Comparison of ENCODE assay signal across 9 mouse cellular contexts in the genomic region with DNA sequence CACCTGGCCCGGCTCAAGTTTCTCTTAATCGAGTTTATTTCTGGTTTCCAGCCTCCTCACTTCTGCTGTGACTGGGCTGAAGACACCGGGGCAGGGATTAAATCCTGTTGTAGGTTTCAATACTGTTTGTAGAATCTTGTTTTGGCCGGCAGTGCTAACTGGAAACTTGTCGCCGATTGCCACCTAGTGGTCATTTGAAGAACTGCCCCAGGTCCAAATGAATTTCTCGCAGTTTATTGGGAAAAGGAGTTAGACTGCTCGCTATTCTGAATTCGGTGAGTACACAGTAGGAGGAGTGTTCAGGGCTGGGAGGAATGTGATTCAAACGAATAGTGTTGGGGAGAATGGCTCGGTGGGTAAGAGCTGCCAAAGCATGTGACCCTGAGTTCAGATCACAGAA. TPM values are rescaled to one million over a fixed set of nuclear protein-coding genes. Genes with fewer than 3 reads are reported as not detected.
DNase-seq lines count a peak whose midpoint lies in the region; ATAC-seq and TF ChIP-seq lines count a peak whose summit lies in the region.
"Had no signal": no experiment of that assay in that cellular context is flagged by ENCODE, and none has a peak within 500 bp of the region (broad histone marks: within the 10 kb centered on the region; RNA-seq: fewer than 3 reads in every experiment).

No protein-coding gene starts in this region.

- no peaks in the 10 kb centered on the region for H3K27me3 ChIP-seq in Patski
- H3K27me3 ChIP-seq: neural tube, embryonic 12.5 days had no signal

- DNase-seq in Patski (ENCODE audit: low read depth, low spot score), result no peak
- DNase-seq in cerebellum, adult 18-20 months, result peak; percentile 72 to 87
- peak; percentile 89 for DNase-seq in forelimb bud, embryonic 11.5 days (ENCODE audit: low read depth, low spot score)
- DNase-seq in hindlimb bud, embryonic 11.5 days (ENCODE audit: extremely low spot score, low read depth, low spot score), result peak; percentile 89
- DNase-seq in left cerebral cortex, adult 2 months (ENCODE audit: extremely low spot score in 1 of 2, low spot score in 2 of 2), result peak; percentile 80 to 85
- peak; percentile 71 for DNase-seq in right cerebral cortex, postnatal 25 days
- peak; percentile 72 to 81 for DNase-seq in urinary bladder, postnatal 36 days (ENCODE audit: low spot score in 2 of 2)

- intact Hi-C loops in left cerebral cortex, adult 2 months (cut with DNase I), result loop anchor here (1.0 to 5.0 kb wide), 3 partner anchors 117 to 257 kb away; no protein-coding TSS in a partner anchor

- POLR2A ChIA-PET in Patski (lab: Charles Lee), result interaction anchor here (0.6 to 1.0 kb wide), 2 partner anchors 9 to 143 kb away, joined by 3 to 4 read pairs; no protein-coding TSS in a partner anchor

- peak; percentile 94 for TF ChIP-seq CTCF in Patski (IDR thresholded peaks at IDR 0.05)
- TF ChIP-seq CTCF in left cerebral cortex, adult 2 months (IDR thresholded peaks at IDR 0.05), result peak; percentile 100

- in situ Hi-C loops in Patski (cut with MboI; ENCODE audit: low pct_unique_long_range_greater_than_20kb), result loop anchor here (10.0 kb wide), 1 partner anchor 250 kb away; the partner anchor contains the start of genes BC004004 and Ppil1

- no peak overlapping the region for H3K27ac ChIP-seq in left cerebral cortex, adult 2 months
- H3K27ac ChIP-seq: neural tube, embryonic 12.5 days had no signal

- no peak for ATAC-seq in Patski
- ATAC-seq in megakaryocyte progenitor cell, adult 5-6 weeks (replicated peaks; ENCODE audit: poor library complexity), result peak; percentile 68

- CTCF ChIA-PET in Patski (lab: Charles Lee), result interaction anchor here (1.1 to 3.1 kb wide), 4 partner anchors 118 to 143 kb away, joined by 4 to 21 read pairs (median 6); no protein-coding TSS in a partner anchor

- no peak overlapping the region for H3K4me3 ChIP-seq in left cerebral cortex, adult 2 months
- H3K4me3 ChIP-seq: neural tube, embryonic 12.5 days had no signal

RNA-seq across cellular contexts. Expression of gene Pim1, which starts 23.9 kb away (rescaled TPM):
- 48.0 TPM for polyA plus RNA-seq in Patski (2021)
- 10 to 100 TPM in 1 of 2 experiments, 1 to 10 TPM in 1; 9.2 to 13.6 TPM for total RNA-seq in left cerebral cortex, adult 2 months (2021)
- 41.2 and 52.7 TPM in 2 replicates for total RNA-seq in megakaryocyte progenitor cell, adult 5-6 weeks (2015)
- 91.2 and 94.5 TPM in 2 replicates for total RNA-seq in megakaryocyte progenitor cell, adult 5-6 weeks (2017)

RNA-seq across cellular contexts. Expression of gene Gm17657, which starts 35.0 kb away (rescaled TPM):
- not detected for polyA plus RNA-seq in Patski (2021)
- total RNA-seq in left cerebral cortex, adult 2 months (2021), result not detected
- total RNA-seq in megakaryocyte progenitor cell, adult 5-6 weeks (2015), result 0.17 TPM in 1 of 2 replicates, not detected in the other
- total RNA-seq in megakaryocyte progenitor cell, adult 5-6 weeks (2017), result not detected in 2 replicates
- polyA plus RNA-seq: neural tube, embryonic 12.5 days had no signal

RNA-seq across cellular contexts. Expression of gene Tbc1d22b, which starts 35.1 kb away (rescaled TPM):
- polyA plus RNA-seq in Patski (2021), result 21.9 TPM
- 10 to 100 TPM; 39.7 to 40.8 TPM for total RNA-seq in left cerebral cortex, adult 2 months (2021)
- total RNA-seq in megakaryocyte progenitor cell, adult 5-6 weeks (2015), result 21.7 and 24.8 TPM in 2 replicates
- 9.3 and 11.3 TPM in 2 replicates for total RNA-seq in megakaryocyte progenitor cell, adult 5-6 weeks (2017)

RNA-seq across cellular contexts. Expression of gene Tmem217, which starts 37.8 kb away (rescaled TPM):
- polyA plus RNA-seq in Patski (2021), result 0.33 TPM
- total RNA-seq in left cerebral cortex, adult 2 months (2021), result not detected
- total RNA-seq in megakaryocyte progenitor cell, adult 5-6 weeks (2015), result not detected in 2 replicates
- 0.10 TPM in 1 of 2 replicates, not detected in the other for total RNA-seq in megakaryocyte progenitor cell, adult 5-6 weeks (2017)
